Mouse (Mus musculus) lung, adult 10 weeks (tissue): ENCODE measurements around the gene 1700016C15Rik. TPM values are rescaled to one million over a fixed set of nuclear protein-coding genes. Genes with fewer than 3 reads are reported as not detected.

Experiments used
- polyA plus RNA-seq: library from polyadenylated mRNA; stranded (reverse); fragments of 350-450 nt; fragmentation: Illumina TruSeq; extraction: RNeasy Lipid Tissue Mini Kit (QIAGEN cat#74804); gene quantifications from one replicate; pipeline ENCODE4 v1.2.3, GENCODE M21; 2014; ENCODE audit warnings: low read depth, low replicate concordance; ENCODE audit not compliant: insufficient read depth

Gene 1700016C15Rik
- 0.70 TPM for polyA plus RNA-seq

GRCm38 (mm10) chr1:177729043-177730024 lies at the start of gene 1700016C15Rik:
TSS of gene 1700016C15Rik (plus strand) at chr1:177729814.

GRCm38 (mm10) chr1:177796193-177796939 lies 66.8 kb downstream of the 1700016C15Rik start, which contains the start of gene Adss:
TSS of gene Adss (minus strand) at chr1:177796511.

Other genes with a start within 250 kb of the 1700016C15Rik start
- gene Adss, start 66.7 kb downstream of the 1700016C15Rik start, polyA plus RNA-seq: 32.2 TPM